Mouse (Mus musculus) ES-E14 (cell line): Measurements from ENCODE around the gene Pdgfd.

Source experiments
- MAFK ChIP-seq: IDR thresholded peaks from 2 replicates; pipeline ENCODE4 v1.6.1; 2014; ENCODE audit warnings: mild to moderate bottlenecking, low read depth, low read length, inconsistent platforms; ENCODE audit not compliant: insufficient read depth
- ZC3H11A ChIP-seq: IDR thresholded peaks from 2 replicates; pipeline ENCODE4 v1.6.1; 2012; ENCODE audit warnings: low read depth, mild to moderate bottlenecking, inconsistent platforms, low read length, borderline replicate concordance

DNA sequence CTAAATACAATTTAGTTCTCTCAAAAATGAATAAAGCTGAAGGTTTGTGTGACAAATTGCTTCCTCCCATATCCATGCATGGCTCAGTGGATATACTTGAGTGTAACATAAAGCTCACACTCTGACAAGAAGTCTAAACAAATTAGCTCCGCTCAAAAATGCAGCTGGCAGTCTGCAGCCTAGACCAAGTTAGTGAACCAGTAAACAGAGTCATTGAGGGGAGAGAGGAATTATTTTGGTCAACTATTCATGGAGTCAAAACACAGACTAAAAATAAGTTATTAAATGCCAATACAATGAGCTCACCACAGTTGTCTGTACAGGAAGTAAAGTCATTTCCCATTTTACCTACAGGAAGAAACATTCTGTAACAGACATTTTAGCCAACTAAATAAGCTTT lies 233.4 kb downstream of the Pdgfd start:
- TF ChIP-seq MAFK (no peak), ZC3H11A (no peak)
